Mouse (Mus musculus): ENCODE measurements around the gene Olfr1411. TPM values are rescaled to one million over a fixed set of nuclear protein-coding genes. Genes with fewer than 3 reads are reported as not detected.

Olfr1411 gene
- polyA plus RNA-seq (2012; fragmentation: generic; extraction: Trizol): not detected

GRCm38 (mm10) chr1:92594111-92594510, at the start of gene Olfr1411:
TSS of gene Olfr1411 (plus strand) at chr1:92594411.

GRCm38 (mm10) chr1:92571022-92571421, 23.2 kb upstream of the Olfr1411 start, which contains the start of gene Olfr1413:
TSS of gene Olfr1413 (plus strand) at chr1:92571322.

GRCm38 (mm10) chr1:92585479-92585878, 8.7 kb upstream of the Olfr1411 start, which contains the start of gene Olfr1412:
TSS of gene Olfr1412 (plus strand) at chr1:92585779.

GRCm38 (mm10) chr1:92605482-92605881, 11.3 kb downstream of the Olfr1411 start, which contains the start of gene Olfr1410:
TSS of gene Olfr1410 (plus strand) at chr1:92605782.

GRCm38 (mm10) chr1:92617488-92617887, 23.3 kb downstream of the Olfr1411 start, which contains the start of gene Olfr12:
TSS of gene Olfr12 (plus strand) at chr1:92617788.

GRCm38 (mm10) chr1:92641514-92642272, 47.5 kb downstream of the Olfr1411 start, which contains the start of gene Cops9:
TSS of gene Cops9 (minus strand) at chr1:92641985.

Other genes starting within 250 kb of the Olfr1411 start
- 100 to 1,000 TPM in 1 of 2 experiments, 10 to 100 TPM in 1; 95.5 to 172 TPM for gene Ndufa10, start 120.6 kb upstream of the Olfr1411 start, polyA plus RNA-seq (2012; fragmentation: generic; extraction: Trizol)
- not detected for gene Olfr1416, start 109.3 kb upstream of the Olfr1411 start, polyA plus RNA-seq (2012; fragmentation: generic; extraction: Trizol)
- not detected for gene Olfr1415, start 98.3 kb upstream of the Olfr1411 start, polyA plus RNA-seq (2012; fragmentation: generic; extraction: Trizol)
- gene Olfr1414, start 75.8 kb upstream of the Olfr1411 start, polyA plus RNA-seq (2012; fragmentation: generic; extraction: Trizol): not detected
- gene Olfr1413, start 23.1 kb upstream of the Olfr1411 start, polyA plus RNA-seq (2012; fragmentation: generic; extraction: Trizol): not detected
- not detected for gene Olfr1412, start 8.6 kb upstream of the Olfr1411 start, polyA plus RNA-seq (2012; fragmentation: generic; extraction: Trizol)
- gene Olfr1410, start 11.4 kb downstream of the Olfr1411 start, polyA plus RNA-seq (2012; fragmentation: generic; extraction: Trizol): not detected
- not detected for gene Olfr12, start 23.4 kb downstream of the Olfr1411 start, polyA plus RNA-seq (2012; fragmentation: generic; extraction: Trizol)
- 100 to 1,000 TPM; 466 to 637 TPM for gene Cops9, start 47.6 kb downstream of the Olfr1411 start, polyA plus RNA-seq (2012; fragmentation: generic; extraction: Trizol)
- under 1 TPM; 0.08 to 0.96 TPM for gene Otos, start 54.4 kb downstream of the Olfr1411 start, polyA plus RNA-seq (2012; fragmentation: generic; extraction: Trizol)
- 10 to 100 TPM; 36.4 to 71.5 TPM for gene Gpc1, start 237.2 kb downstream of the Olfr1411 start, polyA plus RNA-seq (2012; fragmentation: generic; extraction: Trizol)

All from C3H10T1/2 (cell line).